Mouse (Mus musculus) midbrain, embryonic 16.5 days (tissue): ENCODE results near the gene Lxn. TPM values are rescaled to one million over a fixed set of nuclear protein-coding genes. Genes with fewer than 3 reads are reported as not detected.

Experiments
- ATAC-seq: fragments of 200-750 bp; cut with Nextera tagmentation; 2 replicates; pipeline ENCODE4 v1.8.0; 2017; ENCODE audit warnings: moderate TSS enrichment
- H3K27ac ChIP-seq: fragments of 300-500 bp; sonication (generic); 2 replicates; pipeline ENCODE4 v1.5.1; 2014; ENCODE audit warnings: mild to moderate bottlenecking, low read length, mixed read lengths
- H3K27me3 ChIP-seq: fragments of 300-500 bp; sonication (generic); 2 replicates; pipeline ENCODE4 v1.6.1; 2014; ENCODE audit warnings: low read depth, low read length, mixed read lengths; ENCODE audit not compliant: control insufficient read depth, insufficient read depth
- H3K36me3 ChIP-seq: fragments of 300-500 bp; sonication (generic); 2 replicates; pipeline ENCODE4 v1.6.1; 2014; ENCODE audit warnings: mild to moderate bottlenecking, low read length, moderate library complexity, mixed read lengths; ENCODE audit not compliant: control insufficient read depth, insufficient read depth
- H3K4me1 ChIP-seq: fragments of 300-500 bp; sonication (generic); 2 replicates; pipeline ENCODE4 v1.6.1; 2014; ENCODE audit warnings: mild to moderate bottlenecking, low read length, mixed read lengths; ENCODE audit not compliant: control insufficient read depth, insufficient read depth
- H3K4me2 ChIP-seq: fragments of 300-500 bp; sonication (generic); 2 replicates; pipeline ENCODE4 v1.6.1; 2014; ENCODE audit warnings: mild to moderate bottlenecking, low read length, mixed read lengths
- H3K4me3 ChIP-seq: fragments of 300-500 bp; sonication (generic); 2 replicates; pipeline ENCODE4 v1.5.1; 2014; ENCODE audit warnings: low read depth, mild to moderate bottlenecking, low read length, moderate library complexity, mixed read lengths
- H3K9ac ChIP-seq: fragments of 300-500 bp; sonication (generic); 2 replicates; pipeline ENCODE4 v1.6.1; 2014; ENCODE audit warnings: low read depth, low read length, mixed read lengths
- H3K9me3 ChIP-seq: fragments of 300-500 bp; sonication (generic); replicated peaks from 2 replicates; pipeline ENCODE4 v1.6.1; 2014; ENCODE audit warnings: mild to moderate bottlenecking, low read length, mixed read lengths; ENCODE audit not compliant: control insufficient read depth, poor library complexity, severe bottlenecking
- WGBS: fragments of 180-500 bp; shearing (Covaris S2); extraction: QIAGEN DNeasy Blood & Tissue Kit; methylation state at CpG from one replicate; pipeline ENCODE4 v1.1.7; 2014; 5-methylcytosine and 5-hydroxymethylcytosine counted together
- polyA plus RNA-seq: library from polyadenylated mRNA; unstranded; fragments of >200 nt; fragmentation: Nextera tagmentation; extraction: Ambion mirVana; gene quantifications from 2 replicates; pipeline ENCODE4 v1.2.1, GENCODE M21; 2015

The Lxn gene
- polyA plus RNA-seq, 1 experiment from 2014 or later, result 186 TPM

- no peak overlapping the region for H3K4me3 ChIP-seq
- ATAC-seq, result no peak
- H3K9ac ChIP-seq, result no peak overlapping the region
- no peak overlapping the region for H3K4me2 ChIP-seq
- no peaks in the 10 kb centered on the region for H3K27me3 ChIP-seq
- H3K4me1 ChIP-seq, result peaks cover 8% of the 10 kb centered on the region
- H3K36me3 ChIP-seq, result peaks cover 21% of the 10 kb centered on the region
- H3K27ac ChIP-seq, result no peak overlapping the region
- H3K9me3 ChIP-seq, result no peaks in the 10 kb centered on the region
- 97% methylated on average over 6 of the region's 6 CpGs for WGBS
Measured at GRCm38 (mm10) chr3:67434011-67434410, 29.7 kb downstream of the Lxn start.

GRCm38 (mm10) chr3:67429999-67430380 lies 33.7 kb downstream of the Lxn start, which contains the start of gene Gfm1:
Gfm1 (plus strand) TSS chr3:67430096.
- Histone ChIP-seq H3K27me3 (no peaks in the 10 kb centered on the region), H3K9ac (peak within 1 kb of the TSS; percentile 70), H3K4me3 (peak within 1 kb of the TSS; percentile 69), H3K4me1 (peaks cover 8% of the 10 kb centered on the region), H3K27ac (peak within 1 kb of the TSS; percentile 17; the same call in 1 of the 2 replicates), H3K36me3 (peaks cover 4% of the 10 kb centered on the region; the same call in 1 of the 2 replicates), H3K4me2 (peak within 1 kb of the TSS; percentile 62), H3K9me3 (peaks cover 3% of the 10 kb centered on the region; the same call in 1 of the 2 replicates)
- peak; percentile 98 for ATAC-seq
- WGBS, result under 1% methylated on average over 24 of the region's 24 CpGs

GRCm38 (mm10) chr3:67429338-67429998 lies 34.3 kb downstream of the Lxn start:
- 34% methylated on average over 8 of the region's 8 CpGs for WGBS
- no peaks in the 10 kb centered on the region for H3K27me3 ChIP-seq
- peaks cover 8% of the 10 kb centered on the region for H3K4me1 ChIP-seq
- peak overlapping the region; percentile 42; the same call in 1 of the 2 replicates for H3K9ac ChIP-seq
- no peak overlapping the region for H3K27ac ChIP-seq
- H3K9me3 ChIP-seq, result peaks cover 3% of the 10 kb centered on the region; the same call in 1 of the 2 replicates
- peak overlapping the region; percentile 69 for H3K4me3 ChIP-seq
- H3K36me3 ChIP-seq, result peaks cover 4% of the 10 kb centered on the region; the same call in 1 of the 2 replicates
- ATAC-seq, result peak; percentile 88
- peak overlapping the region; percentile 45 for H3K4me2 ChIP-seq

Other genes starting within 250 kb of the Lxn start
- gene Mlf1, start 89.8 kb downstream of the Lxn start, polyA plus RNA-seq, result 28.5 TPM in 2 replicates
- not detected in 2 replicates for gene Gm17402, start 88.8 kb downstream of the Lxn start, polyA plus RNA-seq
- 29.5 and 33.3 TPM in 2 replicates for gene Gfm1, start 33.8 kb downstream of the Lxn start, polyA plus RNA-seq
- 2.7 and 3.2 TPM in 2 replicates for gene Rarres1, start 51.6 kb upstream of the Lxn start, polyA plus RNA-seq
- gene Mfsd1, start 118.8 kb upstream of the Lxn start, polyA plus RNA-seq, result 29.5 and 29.6 TPM in 2 replicates